Mouse (Mus musculus): Measurements from ENCODE around the gene 4930432M17Rik.

The 4930432M17Rik gene

DNA sequence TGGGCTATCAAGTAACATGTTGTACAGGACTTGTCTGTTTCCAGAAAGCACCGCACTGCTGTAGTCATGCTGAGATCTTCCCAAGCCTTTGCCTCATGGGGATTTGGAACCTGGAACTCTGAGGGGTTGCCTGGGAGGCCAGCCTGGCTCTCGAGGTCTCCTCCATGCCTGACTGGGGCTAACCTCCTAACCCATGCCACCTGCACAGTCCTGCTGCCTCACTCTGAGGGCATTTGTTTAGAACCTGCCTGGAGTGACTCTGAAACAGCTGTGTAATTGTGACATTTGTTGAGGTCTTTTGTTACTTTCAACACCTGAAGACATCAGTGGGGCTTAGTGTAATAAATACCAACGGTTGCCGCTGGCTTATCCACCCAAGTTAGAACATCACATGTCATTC is 41.7 kb downstream of the 4930432M17Rik start:
- DNase-seq (ENCODE audit: low spot score), result no peak

DNA sequence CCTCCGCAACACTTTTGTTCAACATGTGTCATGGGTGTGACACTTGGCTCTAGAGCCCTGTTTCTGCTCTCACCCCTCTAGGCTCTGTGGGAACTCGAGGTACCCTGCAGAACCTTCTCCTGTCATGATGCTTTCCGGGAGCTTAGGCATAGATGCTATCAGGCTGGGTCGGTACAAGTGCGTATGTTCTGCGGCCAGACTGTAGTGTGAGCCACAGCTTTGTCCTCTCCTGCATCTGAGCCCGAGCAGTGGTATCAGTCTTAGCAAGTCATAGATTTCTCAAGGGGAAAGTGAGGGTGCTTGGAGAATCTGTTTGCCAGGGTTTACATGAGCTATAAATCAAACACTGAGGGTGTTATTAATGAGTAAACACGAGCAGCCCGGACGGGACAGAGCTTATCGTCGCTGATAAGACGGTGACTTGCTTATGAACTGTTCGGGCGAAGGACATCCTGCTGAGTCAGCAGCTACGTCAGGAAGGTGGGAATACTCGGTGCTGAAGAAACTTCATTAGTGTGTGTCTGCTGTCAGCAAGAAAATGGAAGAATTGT is 42.7 kb downstream of the 4930432M17Rik start:
- DNase-seq (ENCODE audit: low spot score), result no peak

DNA sequence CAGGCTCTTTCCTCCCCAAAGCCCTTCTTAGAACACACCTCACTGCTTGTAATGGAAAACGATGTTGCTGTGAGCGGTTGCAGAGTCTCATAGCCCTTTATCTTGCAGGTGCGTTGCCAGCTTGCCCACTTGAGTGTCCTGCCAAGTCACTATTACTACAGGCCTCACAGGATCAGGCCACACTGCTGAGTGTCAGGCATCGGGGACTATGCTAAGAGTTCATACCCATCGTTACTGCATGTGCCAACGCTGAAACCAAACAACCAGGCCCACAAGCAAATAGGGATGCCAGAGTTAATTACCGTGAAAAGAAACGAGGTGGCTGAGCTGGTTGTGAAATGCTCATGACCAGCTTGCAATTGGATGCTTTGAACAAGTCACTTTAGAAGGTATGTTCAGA is 43.3 kb downstream of the 4930432M17Rik start:
- DNase-seq (ENCODE audit: low spot score), result no peak

DNA sequence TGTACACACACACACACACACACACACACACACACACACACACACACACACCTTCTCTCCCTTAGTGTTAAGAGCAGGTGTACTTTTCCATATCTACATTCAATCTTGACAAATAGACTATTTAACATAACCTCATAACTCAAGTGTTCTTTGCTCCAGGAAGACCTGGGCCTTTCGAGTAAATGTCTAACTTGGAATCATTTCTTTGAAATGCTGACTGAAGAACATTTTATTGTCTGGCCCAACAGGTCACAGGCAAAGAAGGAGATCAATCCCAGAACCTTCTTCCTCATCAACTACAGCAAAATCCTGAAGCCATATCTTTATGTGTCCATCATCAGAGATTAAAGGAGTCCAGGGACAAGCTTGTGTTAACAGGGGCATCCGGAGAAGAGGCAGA is 43.9 kb downstream of the 4930432M17Rik start:
- DNase-seq (ENCODE audit: low spot score), result no peak

DNA sequence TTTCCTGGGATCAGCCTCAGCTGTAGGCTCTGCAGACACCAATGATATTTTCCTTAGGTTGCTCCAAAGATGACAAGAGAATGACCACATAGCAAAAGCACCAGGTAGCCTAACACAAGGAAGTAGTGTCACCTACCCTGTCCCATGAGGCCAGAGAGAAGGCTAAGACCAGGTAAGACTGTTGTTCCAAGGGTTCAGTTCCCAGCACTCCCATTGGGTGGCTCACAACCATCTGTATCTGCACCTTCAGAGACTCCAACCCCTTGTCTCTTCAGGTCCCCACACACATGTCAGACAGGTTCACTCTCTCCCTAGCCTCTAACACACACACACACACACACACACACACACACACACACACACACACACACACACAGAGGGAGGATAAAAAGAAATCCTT is 44.8 kb downstream of the 4930432M17Rik start:
- no peak for DNase-seq (ENCODE audit: low spot score)

DNA sequence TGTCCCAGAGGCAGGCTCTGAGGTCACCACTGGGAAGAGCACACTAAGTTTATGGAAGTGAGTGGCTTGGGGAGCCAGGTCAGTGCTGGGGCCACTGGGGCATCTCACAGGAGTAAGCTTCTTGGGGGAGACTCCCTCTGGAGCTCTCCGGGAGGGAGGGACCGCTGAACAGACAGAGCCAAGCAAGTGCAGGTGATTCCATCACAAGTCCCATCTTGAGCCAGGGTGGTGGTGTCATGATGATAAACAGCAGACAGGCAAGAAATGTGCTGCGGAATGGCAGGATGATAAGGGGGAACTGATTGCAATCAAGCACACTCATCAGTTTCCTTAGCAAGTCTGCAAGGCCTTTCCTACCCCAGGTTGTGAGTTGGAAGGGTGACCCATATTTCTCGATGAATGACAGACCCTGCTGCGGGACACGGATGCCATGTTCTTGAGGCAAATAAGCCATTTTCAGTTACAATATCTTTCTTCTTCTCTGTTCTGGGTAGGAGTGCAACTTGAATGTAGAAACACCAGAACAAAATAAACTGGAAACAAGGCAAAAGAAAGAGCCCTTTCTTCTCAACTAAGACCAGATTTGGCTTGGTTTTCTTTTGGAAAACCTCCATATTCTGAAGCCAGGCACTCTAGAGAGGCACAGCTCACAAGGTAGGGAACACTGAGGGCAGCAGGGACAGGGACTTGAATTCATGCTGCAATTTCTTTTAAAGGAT is 45.3 kb downstream of the 4930432M17Rik start:
- DNase-seq (ENCODE audit: low spot score), result no peak

DNA sequence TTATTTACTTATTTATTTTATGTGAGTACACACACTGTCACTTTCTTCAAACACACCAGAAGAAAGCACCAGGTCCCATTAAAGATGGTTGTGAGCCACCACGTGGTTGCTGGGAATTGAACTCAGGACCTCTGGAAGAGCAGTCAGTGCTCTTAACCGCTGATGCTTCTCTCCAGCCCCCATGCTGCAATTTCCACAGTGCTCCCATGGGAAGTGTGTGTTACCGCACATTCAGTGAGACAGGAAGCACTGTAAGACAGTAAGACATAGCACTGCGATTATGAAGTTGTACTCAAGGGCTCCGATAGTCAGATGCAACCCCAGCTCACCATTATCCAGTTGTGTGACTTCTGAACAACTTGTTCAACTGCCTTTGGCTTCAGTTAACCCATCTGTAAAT is 45.9 kb downstream of the 4930432M17Rik start:
- DNase-seq (ENCODE audit: low spot score), result no peak

DNA sequence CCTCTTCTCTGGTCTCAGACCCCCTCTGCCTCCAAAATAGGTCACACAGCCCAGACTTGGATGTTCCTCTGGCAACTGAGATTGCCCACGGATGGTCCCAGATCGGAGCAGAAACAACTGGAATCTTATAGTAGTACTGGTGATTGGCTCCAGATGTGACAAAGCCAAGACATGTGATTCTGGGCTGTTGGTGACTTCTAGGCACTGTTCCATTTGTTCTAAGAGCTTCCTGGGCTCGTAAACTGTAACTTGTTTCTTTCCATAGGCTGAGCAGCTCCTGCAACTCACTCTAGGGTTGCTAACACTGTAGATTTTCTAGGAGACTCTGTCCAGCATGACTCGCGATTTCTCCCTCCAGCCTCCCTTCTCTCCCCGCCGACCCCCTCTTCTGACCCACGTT is 48.1 kb downstream of the 4930432M17Rik start:
- DNase-seq (ENCODE audit: low spot score), result no peak

DNA sequence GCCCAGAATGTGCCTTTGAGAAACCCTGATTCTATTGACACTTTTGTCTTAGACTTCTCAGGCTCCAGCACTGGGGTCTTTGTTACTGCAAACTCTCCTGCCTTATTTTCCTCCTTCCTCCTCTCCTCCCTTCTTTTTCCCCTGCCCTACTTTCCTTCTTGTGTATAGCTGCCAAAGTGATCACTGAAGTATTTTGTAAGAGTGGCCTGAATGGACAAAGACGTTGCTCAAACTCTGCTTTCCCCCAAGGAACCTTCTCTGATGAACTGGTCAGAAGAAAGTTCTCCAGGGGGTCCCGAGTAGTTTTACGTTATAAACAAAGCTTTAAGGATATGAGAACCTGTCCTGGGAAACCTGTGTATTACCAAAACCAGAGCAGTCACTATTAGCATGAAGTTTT is 49.1 kb downstream of the 4930432M17Rik start:
- no peak for DNase-seq (ENCODE audit: low spot score)

DNA sequence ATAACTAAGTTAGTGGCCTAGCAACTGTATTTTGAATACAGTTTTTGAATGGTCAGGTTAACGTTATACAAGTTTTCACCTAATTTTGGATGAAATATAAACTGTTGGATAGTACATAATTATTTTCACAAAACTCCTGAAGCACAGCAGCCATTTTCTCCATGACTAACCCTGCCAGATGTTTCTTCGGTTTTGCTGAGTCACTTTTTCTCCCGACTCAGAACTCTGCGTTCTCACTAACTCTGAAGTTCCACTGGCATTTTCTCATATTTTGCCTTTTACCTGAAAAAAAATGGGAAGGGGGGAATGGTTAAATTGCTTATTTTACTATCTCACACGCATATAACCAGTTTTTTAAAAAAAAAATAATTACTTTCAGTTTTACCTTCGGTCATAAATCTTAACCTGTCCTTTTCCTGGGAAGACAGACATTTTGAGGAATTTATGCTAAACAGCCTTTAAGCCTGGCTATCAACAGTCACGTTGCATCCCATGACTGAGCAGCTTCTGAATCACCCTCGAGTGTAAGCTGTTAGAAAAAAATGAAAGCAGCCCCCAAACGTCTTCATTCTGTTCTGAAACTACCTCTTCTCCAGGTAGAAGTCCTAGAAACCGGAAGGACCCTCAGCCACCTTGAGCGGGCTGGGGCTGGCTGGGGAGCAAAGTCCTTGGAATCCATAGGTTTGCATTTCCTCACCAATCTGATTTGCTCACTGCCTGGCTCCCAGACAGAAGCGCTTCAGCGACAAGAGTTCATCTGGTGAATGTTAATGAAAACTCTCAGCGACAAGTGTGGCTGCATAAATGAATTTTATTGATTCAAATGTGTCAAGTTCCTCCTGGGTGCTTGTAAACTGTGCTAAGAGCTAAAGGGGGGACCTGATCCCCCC is 50.5 kb downstream of the 4930432M17Rik start:
- DNase-seq (ENCODE audit: low spot score), result no peak

DNA sequence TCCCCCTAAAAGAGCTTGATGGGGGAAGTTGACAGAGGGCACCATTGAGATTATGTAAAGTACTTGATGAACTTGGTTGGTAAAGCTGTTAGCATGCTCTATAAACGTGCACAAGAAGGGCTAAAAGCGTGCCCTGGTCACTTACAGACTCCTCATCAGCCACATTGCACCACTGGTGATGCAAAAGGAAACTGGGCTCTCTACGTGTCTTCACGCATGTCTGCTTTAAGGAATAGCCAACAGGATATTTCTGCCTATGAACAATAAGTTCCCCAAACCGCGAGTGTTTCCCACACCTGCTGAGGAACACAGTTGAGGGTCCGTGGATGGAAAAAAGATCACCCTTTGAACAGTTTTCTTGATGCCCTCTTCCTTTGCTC is 51.1 kb downstream of the 4930432M17Rik start:
- no peak for DNase-seq (ENCODE audit: low spot score)

DNA sequence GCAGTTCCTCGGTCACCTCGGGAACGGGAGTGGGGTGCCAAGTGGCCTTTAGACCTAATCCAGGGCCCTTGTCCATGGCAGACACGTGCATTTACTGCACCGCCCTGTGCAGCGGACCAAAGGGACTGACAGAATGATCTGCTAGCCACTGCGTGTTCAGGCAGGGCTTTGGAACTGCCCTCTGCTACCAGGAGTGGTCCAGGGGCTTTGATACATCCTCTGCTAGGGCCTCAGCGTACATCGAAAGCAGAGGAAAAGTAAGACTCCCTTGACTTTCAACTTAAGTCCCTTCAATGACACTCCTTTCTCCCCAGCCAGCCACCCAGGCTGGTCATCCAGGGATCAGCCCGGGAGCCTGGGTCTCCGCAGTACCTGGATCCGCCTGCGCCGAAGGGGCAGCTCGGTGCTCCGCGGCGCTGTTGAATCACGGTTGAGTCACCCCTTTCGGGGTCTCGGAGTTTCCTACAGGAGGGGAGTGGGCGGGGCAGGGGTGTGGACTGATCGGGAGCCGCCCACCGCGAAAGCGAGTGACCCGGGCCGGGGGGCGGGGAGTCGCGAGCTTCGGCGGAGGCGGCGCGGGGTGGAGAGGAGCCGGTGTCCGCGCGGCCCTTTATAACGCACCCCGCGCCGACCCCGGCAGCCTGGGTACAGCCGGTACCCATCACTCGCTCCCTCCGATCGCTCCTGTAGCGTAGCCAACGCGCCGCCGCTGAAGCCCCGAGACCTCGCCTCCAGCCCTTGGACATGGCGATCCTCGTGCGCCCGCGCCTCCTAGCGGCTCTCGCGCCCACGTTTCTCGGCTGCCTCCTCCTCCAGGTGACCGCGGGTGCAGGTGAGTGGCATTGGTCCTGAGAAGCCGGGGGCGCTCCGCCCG is 52.6 kb downstream of the 4930432M17Rik start, which contains the start of gene F3:
Gene F3 (plus strand): TSS at position 567 of the 874 bp plus-strand sequence.
- DNase-seq (ENCODE audit: low spot score), result no peak

DNA sequence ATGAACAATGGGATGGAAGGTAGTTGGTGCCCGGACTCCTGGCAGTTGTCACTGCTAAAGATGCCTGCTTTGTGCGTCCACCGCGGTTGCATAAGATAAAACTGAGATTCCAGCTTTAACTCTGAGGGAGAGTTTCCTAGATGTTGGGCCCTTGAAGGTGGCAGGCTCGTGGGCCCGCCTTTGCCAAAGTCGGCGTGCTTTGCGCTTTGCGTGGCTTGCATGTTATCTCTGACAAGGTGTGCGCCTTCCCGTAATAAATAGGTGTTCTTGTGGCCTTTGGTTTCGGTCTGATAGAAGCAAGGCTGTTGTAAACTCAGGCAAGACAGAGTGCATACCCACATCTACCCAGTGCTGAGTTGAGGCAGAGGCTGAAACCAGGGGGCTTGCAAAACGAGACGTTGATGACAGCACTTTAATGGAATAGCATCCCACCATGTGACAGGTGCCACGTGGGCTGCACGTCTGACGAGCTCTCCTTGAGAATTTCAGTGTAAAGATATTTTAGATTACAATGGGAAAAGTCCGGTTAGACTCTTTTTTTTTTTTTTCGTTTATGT is 53.5 kb downstream of the 4930432M17Rik start:
- DNase-seq (ENCODE audit: low spot score), result no peak

DNA sequence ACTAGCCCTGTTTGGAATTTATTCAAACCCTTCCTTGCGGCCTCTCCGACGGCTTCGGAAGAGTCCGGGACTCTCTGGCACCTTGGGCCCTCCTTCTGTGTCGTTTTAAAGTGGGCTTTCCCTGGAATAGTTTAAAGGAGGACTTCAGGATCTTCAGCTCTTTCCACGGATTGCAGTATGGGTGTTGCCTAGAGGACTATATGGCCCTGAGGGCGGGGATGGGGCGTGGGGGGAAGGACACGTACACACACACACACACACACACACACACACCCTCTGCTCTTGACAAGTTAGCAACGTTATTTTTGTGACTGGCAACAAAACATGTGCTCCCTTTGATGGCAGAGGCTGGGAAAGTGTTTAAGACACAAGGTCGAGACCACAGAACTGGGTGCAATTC is 54.0 kb downstream of the 4930432M17Rik start:
- DNase-seq (ENCODE audit: low spot score), result no peak

DNA sequence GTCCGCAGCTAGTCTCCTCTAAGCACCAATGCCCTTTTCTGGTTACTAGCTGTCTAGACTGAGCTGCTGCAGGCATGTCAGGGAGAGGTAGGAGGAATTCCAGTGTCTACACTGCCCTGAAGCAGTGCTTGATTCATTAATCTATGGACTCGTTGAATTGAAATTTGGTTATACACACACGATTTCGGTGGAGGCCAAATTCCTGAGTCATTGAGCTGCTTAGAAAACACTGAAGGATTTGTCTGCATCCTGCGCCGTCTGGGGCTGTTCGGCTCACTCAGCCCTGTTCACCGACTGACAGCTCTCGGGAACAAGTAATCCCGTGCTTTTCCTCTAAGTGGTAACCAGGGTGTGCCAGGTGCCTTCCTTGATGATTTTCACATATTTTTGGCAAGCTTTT is 55.1 kb downstream of the 4930432M17Rik start:
- DNase-seq (ENCODE audit: low spot score), result no peak

DNA sequence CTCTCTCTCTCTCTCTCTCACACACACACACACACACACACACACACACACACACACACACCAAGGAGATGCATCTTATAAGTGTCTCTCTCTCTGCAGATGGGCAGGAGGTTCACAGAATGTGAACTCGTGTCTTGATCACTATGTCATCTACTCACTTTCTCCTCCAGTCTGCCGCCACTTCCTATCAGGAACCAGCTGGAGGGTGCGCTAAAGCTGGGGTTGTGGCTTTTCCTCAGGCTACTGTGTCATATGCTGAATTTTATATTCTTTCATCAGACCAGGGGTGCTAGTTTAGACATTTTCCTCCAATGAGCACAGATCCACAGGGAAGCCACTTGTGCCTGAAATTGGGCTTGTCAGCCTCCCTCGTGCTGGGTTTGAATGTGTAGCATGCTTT is 59.1 kb downstream of the 4930432M17Rik start:
- DNase-seq (ENCODE audit: low spot score), result no peak

All from c-Kit-positive CD71-positive TER-119-positive erythroid progenitor cells, embryonic 14.5 days (primary cell).